Mouse (Mus musculus): ENCODE data around the gene Ksr1.

DNA sequence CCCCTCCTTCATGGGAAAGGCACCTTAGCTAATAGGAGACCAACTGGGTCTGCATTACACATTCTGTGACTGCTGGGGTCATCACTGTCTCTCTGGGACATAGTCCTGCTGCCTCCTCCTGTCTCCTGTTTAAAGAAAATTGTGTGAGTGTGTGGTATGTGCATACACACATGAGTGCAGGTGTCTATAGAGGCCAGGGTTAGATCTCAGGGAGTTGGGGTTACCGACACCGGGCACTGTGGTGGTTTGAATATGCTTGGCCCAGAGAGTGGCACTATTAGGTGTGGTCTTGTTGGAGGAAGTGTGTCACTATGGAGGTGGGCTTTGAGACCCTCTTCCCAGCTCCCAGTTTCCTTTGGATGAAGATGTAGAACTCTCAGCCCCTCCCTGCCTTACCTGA is 133.7 kb downstream of the Ksr1 start:
- no peak for TF ChIP-seq CTCF (IDR thresholded peaks at IDR 0.05; ENCODE audit: low read depth, low read length)
- no peak for TF ChIP-seq POLR2A (IDR thresholded peaks at IDR 0.05; ENCODE audit: extremely low read depth, insufficient read depth, low read length)

All from liver, adult 2 months (tissue).